Mouse (Mus musculus) limb, embryonic 14.5 days (tissue): ENCODE data around the gene Nup37. TPM values are rescaled to one million over a fixed set of nuclear protein-coding genes. Genes with fewer than 3 reads are reported as not detected.

Experiments used
- ATAC-seq: fragments of 200-750 bp; cut with Nextera tagmentation; 2 replicates; pipeline ENCODE4 v1.8.0; 2017; ENCODE audit warnings: low read depth, moderate number of reproducible peaks, moderate TSS enrichment; ENCODE audit not compliant: low FRiP score
- DNase-seq: peaks from one replicate; pipeline ENCODE4 v3.0.0-alpha.2; 2015; ENCODE audit warnings: low spot score
- H3K27ac ChIP-seq: fragments of 300-500 bp; sonication (generic); replicated peaks from 2 replicates; pipeline ENCODE4 v1.5.1; 2014; ENCODE audit warnings: low read depth, mild to moderate bottlenecking, low read length, moderate library complexity, mixed read lengths
- H3K27me3 ChIP-seq: fragments of 300-500 bp; sonication (generic); 2 replicates; pipeline ENCODE4 v1.6.1; 2014; ENCODE audit warnings: low read length, mixed read lengths; ENCODE audit not compliant: control insufficient read depth, insufficient read depth
- H3K36me3 ChIP-seq: fragments of 300-500 bp; sonication (generic); 2 replicates; pipeline ENCODE4 v1.6.1; 2014; ENCODE audit warnings: mild to moderate bottlenecking, low read length, moderate library complexity, mixed read lengths; ENCODE audit not compliant: control insufficient read depth, insufficient read depth
- H3K4me1 ChIP-seq: fragments of 300-500 bp; sonication (generic); 2 replicates; pipeline ENCODE4 v1.6.1; 2014; ENCODE audit warnings: antibody characterized with exemption, low read length, mixed read lengths; ENCODE audit not compliant: control insufficient read depth, insufficient read depth
- H3K4me2 ChIP-seq: fragments of 300-500 bp; sonication (generic); replicated peaks from 2 replicates; pipeline ENCODE4 v1.6.1; 2014; ENCODE audit warnings: low read depth, mild to moderate bottlenecking, low read length, moderate library complexity; ENCODE audit not compliant: severe bottlenecking
- H3K4me3 ChIP-seq: fragments of 300-500 bp; sonication (generic); replicated peaks from 2 replicates; pipeline ENCODE4 v1.5.1; 2014; ENCODE audit warnings: low read length
- H3K9ac ChIP-seq: fragments of 300-500 bp; sonication (generic); 2 replicates; pipeline ENCODE4 v1.6.1; 2014; ENCODE audit warnings: mild to moderate bottlenecking, low read depth, low read length, moderate library complexity; ENCODE audit not compliant: severe bottlenecking
- H3K9me3 ChIP-seq: fragments of 300-500 bp; sonication (generic); 2 replicates; pipeline ENCODE4 v1.6.1; 2016; ENCODE audit warnings: low read length; ENCODE audit not compliant: control insufficient read depth
- POLR2A ChIP-seq: fragments of 200-500 bp; IDR thresholded peaks from 2 replicates; pipeline ENCODE4 v1.8.0; 2012; ENCODE audit warnings: inconsistent platforms, mild to moderate bottlenecking, moderate library complexity, borderline replicate concordance; ENCODE audit not compliant: insufficient read depth, insufficient read length; ENCODE audit errors: extremely low read depth
- WGBS: fragments of 180-500 bp; shearing (Covaris S2); extraction: QIAGEN DNeasy Blood & Tissue Kit; methylation state at CpG from one replicate; pipeline ENCODE4 v1.1.7; 2014; 5-methylcytosine and 5-hydroxymethylcytosine counted together
- polyA plus RNA-seq, 2 experiments: library from polyadenylated mRNA; depleted of rRNA in 1 of 2; stranded (reverse) in 1 of 2; unstranded in 1 of 2; fragments of >200 nt; fragmentation: Nextera tagmentation in 1 of 2; extraction: Ambion mirVana in 1 of 2; gene quantifications; 2 replicates each; pipeline versions ENCODE4 v1.2.1 to v1.2.3; 2012 to 2014

Gene Nup37
- polyA plus RNA-seq, 2 experiments, result 45.4 to 72.5 TPM

- no peaks in the 10 kb centered on the region for H3K27me3 ChIP-seq
- H3K36me3 ChIP-seq, result peaks cover 24% of the 10 kb centered on the region
- no peaks in the 10 kb centered on the region for H3K9me3 ChIP-seq
- H3K9ac ChIP-seq, result no peak overlapping the region
- no peak for TF ChIP-seq POLR2A
- H3K4me1 ChIP-seq, result peaks cover 13% of the 10 kb centered on the region
- no peak overlapping the region for H3K4me2 ChIP-seq
- ATAC-seq (no peak), DNase-seq (no peak)
- H3K4me3 ChIP-seq, result no peak overlapping the region
- 91% methylated on average over 4 of the region's 4 CpGs for WGBS
- H3K27ac ChIP-seq, result no peak overlapping the region
These were observed 3.6 kb downstream of the Nup37 start for GRCm38 (mm10) chr10:88150381-88150780.

GRCm38 (mm10) chr10:88151658-88152057 lies 4.9 kb downstream of the Nup37 start:
- H3K27ac ChIP-seq, result no peak overlapping the region
- TF ChIP-seq POLR2A, result no peak
- no peak for ATAC-seq
- no peak overlapping the region for H3K4me2 ChIP-seq
- H3K9me3 ChIP-seq, result no peaks in the 10 kb centered on the region
- no peak overlapping the region for H3K4me3 ChIP-seq
- DNase-seq, result no peak
- no peaks in the 10 kb centered on the region for H3K27me3 ChIP-seq
- H3K9ac ChIP-seq, result no peak overlapping the region
- peaks cover 4% of the 10 kb centered on the region for H3K4me1 ChIP-seq
- H3K36me3 ChIP-seq, result peaks cover 24% of the 10 kb centered on the region
- WGBS, result 86% methylated on average over 6 of the region's 6 CpGs

- ATAC-seq (no peak), DNase-seq (no peak)
- Histone ChIP-seq H3K9ac (no peak overlapping the region), H3K4me3 (no peak overlapping the region), H3K4me1 (no peaks in the 10 kb centered on the region), H3K4me2 (no peak overlapping the region), H3K27ac (no peak overlapping the region), H3K27me3 (no peaks in the 10 kb centered on the region), H3K36me3 (peaks cover 24% of the 10 kb centered on the region), H3K9me3 (no peaks in the 10 kb centered on the region)
- no peak for TF ChIP-seq POLR2A
- WGBS, result 80% methylated on average over 2 of the region's 2 CpGs
These were observed 15.3 kb downstream of the Nup37 start for GRCm38 (mm10) chr10:88162096-88162495.

- H3K27me3 ChIP-seq, result no peaks in the 10 kb centered on the region
- no peak for DNase-seq
- TF ChIP-seq POLR2A, result no peak
- H3K4me3 ChIP-seq, result no peak overlapping the region
- peaks cover 22% of the 10 kb centered on the region for H3K36me3 ChIP-seq
- no peak overlapping the region for H3K4me2 ChIP-seq
- WGBS, result 94% methylated on average over 5 of the region's 5 CpGs
- ATAC-seq, result no peak
- no peaks in the 10 kb centered on the region for H3K4me1 ChIP-seq
- H3K27ac ChIP-seq, result no peak overlapping the region
- no peak overlapping the region for H3K9ac ChIP-seq
- H3K9me3 ChIP-seq, result no peaks in the 10 kb centered on the region
These were observed 15.9 kb downstream of the Nup37 start for GRCm38 (mm10) chr10:88162676-88163075.

- no peak for TF ChIP-seq POLR2A
- Histone ChIP-seq H3K27me3 (no peaks in the 10 kb centered on the region), H3K27ac (no peak overlapping the region), H3K9me3 (no peaks in the 10 kb centered on the region), H3K36me3 (peaks cover 9% of the 10 kb centered on the region; the same call in 1 of the 2 replicates), H3K4me3 (no peak overlapping the region), H3K4me1 (no peaks in the 10 kb centered on the region), H3K4me2 (no peak overlapping the region), H3K9ac (no peak overlapping the region)
- ATAC-seq, result no peak
- no peak for DNase-seq
- WGBS, result 97% methylated on average over 3 of the region's 3 CpGs
These were observed 19.4 kb downstream of the Nup37 start for GRCm38 (mm10) chr10:88166158-88166557.
